Mouse (Mus musculus) G1E (cell line): Measurements from ENCODE around the gene Nacc2.

Experiments
- CTCF ChIP-seq: IDR thresholded peaks from 2 replicates; pipeline ENCODE4 v1.5.1; 2012; ENCODE audit warnings: low read depth, low read length, inconsistent platforms, mixed read lengths
- GATA1 ChIP-seq: IDR thresholded peaks from 2 replicates; pipeline ENCODE4 v1.6.1; 2012; ENCODE audit warnings: borderline replicate concordance, low read length, inconsistent platforms, mixed read lengths
- TAL1 ChIP-seq: conservative IDR thresholded peaks from 2 replicates; pipeline ENCODE4 v1.6.1; 2012; ENCODE audit warnings: low read depth, low read length, inconsistent platforms, mixed read lengths

DNA sequence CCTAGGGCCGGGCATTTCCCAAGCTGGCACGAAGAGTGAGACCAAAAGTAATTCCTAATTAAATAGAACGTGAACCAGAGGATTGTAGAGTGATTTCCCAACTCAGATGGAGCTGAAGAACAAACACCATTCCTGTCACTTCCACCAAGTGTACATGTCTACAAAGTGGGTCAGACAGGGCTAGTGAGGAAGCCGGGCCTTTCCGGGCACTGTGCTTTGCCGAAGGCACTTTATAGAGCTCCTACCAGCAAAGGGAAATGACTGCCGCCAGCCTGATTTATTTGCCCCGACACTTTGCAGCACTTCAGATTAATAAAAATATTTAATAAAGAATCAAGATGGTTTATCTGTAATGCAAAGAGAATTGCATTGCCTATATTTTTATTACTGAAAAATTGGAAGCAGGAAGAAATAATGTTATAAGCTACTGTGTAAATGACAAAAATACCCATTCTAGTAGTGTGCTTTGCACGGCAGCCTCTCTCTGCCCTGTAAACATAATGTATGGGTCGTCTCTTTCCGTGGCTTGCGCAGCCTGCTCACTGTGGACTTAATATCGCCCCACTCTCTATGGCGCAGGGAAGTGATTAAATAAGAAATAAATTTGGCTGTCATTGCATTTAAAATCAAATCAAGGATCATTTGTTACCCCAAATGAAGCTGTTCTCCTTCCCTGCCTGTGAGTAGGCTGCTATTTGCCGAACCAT lies 88.5 kb downstream of the Nacc2 start:
- TF ChIP-seq CTCF = no peak
- TF ChIP-seq GATA1 = no peak
- no peak for TF ChIP-seq TAL1
